Mouse (Mus musculus): ENCODE data around the gene Cacng3. TPM values are rescaled to one million over a fixed set of nuclear protein-coding genes. Genes with fewer than 3 reads are reported as not detected.

Cacng3 gene
- total RNA-seq, 2 experiments from 2014 or later = 1.1 to 1.3 TPM

GRCm38 (mm10) chr7:122817565-122817964, 147.3 kb downstream of the Cacng3 start:
- no peak for DNase-seq (ENCODE audit: low spot score in 2 of 2)

Data from adrenal gland, adult 18-20 months (tissue).